Mouse (Mus musculus) embryonic facial prominence, embryonic 11.5 days (tissue): Measurements from ENCODE around the gene Grin1. TPM values are rescaled to one million over a fixed set of nuclear protein-coding genes. Genes with fewer than 3 reads are reported as not detected.

Experiments
- ATAC-seq: fragments of 200-750 bp; cut with Nextera tagmentation; replicated peaks from 2 replicates; pipeline ENCODE4 v1.8.0; 2017; ENCODE audit warnings: low read depth; ENCODE audit not compliant: insufficient number of reproducible peaks, low FRiP score, low TSS enrichment
- DNase-seq: peaks from one replicate; pipeline ENCODE4 v3.0.0-alpha.2; 2015; ENCODE audit warnings: low spot score
- H3K27ac ChIP-seq: fragments of 300-500 bp; sonication (generic); replicated peaks from 2 replicates; pipeline ENCODE4 v1.5.1; 2014; ENCODE audit warnings: mild to moderate bottlenecking, low read depth, low read length, control low read depth
- H3K27me3 ChIP-seq: fragments of 300-500 bp; sonication (generic); 2 replicates; pipeline ENCODE4 v1.6.1; 2014; ENCODE audit warnings: mild to moderate bottlenecking, low read length, moderate library complexity, mixed read lengths; ENCODE audit not compliant: control insufficient read depth, insufficient read depth
- H3K36me3 ChIP-seq: fragments of 300-500 bp; sonication (generic); replicated peaks from 2 replicates; pipeline ENCODE4 v1.6.1; 2014; ENCODE audit warnings: low read depth, mild to moderate bottlenecking, low read length, moderate library complexity, mixed read lengths; ENCODE audit not compliant: control insufficient read depth, insufficient read depth
- H3K4me1 ChIP-seq: fragments of 300-500 bp; sonication (generic); 2 replicates; pipeline ENCODE4 v1.6.1; 2014; ENCODE audit warnings: low read length, mixed read lengths; ENCODE audit not compliant: control insufficient read depth, insufficient read depth
- H3K4me2 ChIP-seq: fragments of 300-500 bp; sonication (generic); 2 replicates; pipeline ENCODE4 v1.6.1; 2014; ENCODE audit warnings: low read depth, mild to moderate bottlenecking, control low read depth, low read length, moderate library complexity
- H3K4me3 ChIP-seq: fragments of 300-500 bp; sonication (generic); 2 replicates; pipeline ENCODE4 v1.5.1; 2014; ENCODE audit warnings: low read depth, low read length, control low read depth
- H3K9ac ChIP-seq: fragments of 300-500 bp; sonication (generic); replicated peaks from 2 replicates; pipeline ENCODE4 v1.6.1; 2014; ENCODE audit warnings: mild to moderate bottlenecking, control low read depth, low read length
- H3K9me3 ChIP-seq: fragments of 300-500 bp; sonication (generic); replicated peaks from 2 replicates; pipeline ENCODE4 v1.6.1; 2016; ENCODE audit warnings: mild to moderate bottlenecking, low read length, inconsistent platforms, mixed read lengths; ENCODE audit not compliant: control insufficient read depth
- WGBS: fragments of 180-500 bp; shearing (Covaris S2); extraction: QIAGEN DNeasy Blood & Tissue Kit; methylation state at CpG from one replicate; pipeline ENCODE4 v1.1.7; 2014; 5-methylcytosine and 5-hydroxymethylcytosine counted together
- polyA plus RNA-seq: library from polyadenylated mRNA; unstranded; fragments of >200 nt; fragmentation: Nextera tagmentation; extraction: Ambion mirVana; gene quantifications from 2 replicates; pipeline ENCODE4 v1.2.1, GENCODE M21; 2014

Grin1 gene
- polyA plus RNA-seq, 1 experiment from 2014 or later, result 1.6 TPM

GRCm38 (mm10) chr2:25292856-25293255, 26.1 kb downstream of the Grin1 start:
- H3K4me1 ChIP-seq, result peaks cover 3% of the 10 kb centered on the region; the same call in 1 of the 2 replicates
- WGBS, result 0% methylated on average over 1 of the region's 1 CpGs
- no peaks in the 10 kb centered on the region for H3K9me3 ChIP-seq
- no peaks in the 10 kb centered on the region for H3K36me3 ChIP-seq
- ATAC-seq (no peak), DNase-seq (peak; percentile 87)
- H3K4me2 ChIP-seq, result no peak overlapping the region
- H3K9ac ChIP-seq, result no peak overlapping the region
- H3K27me3 ChIP-seq, result peaks cover 55% of the 10 kb centered on the region
- H3K27ac ChIP-seq, result no peak overlapping the region
- no peak overlapping the region for H3K4me3 ChIP-seq

- ATAC-seq, result no peak
- H3K4me2 ChIP-seq, result peak overlapping the region; percentile 19; the same call in 1 of the 2 replicates
- no peak overlapping the region for H3K27ac ChIP-seq
- no peaks in the 10 kb centered on the region for H3K9me3 ChIP-seq
- H3K4me3 ChIP-seq, result 0 out of 2 replicates have a peak overlapping the region, but pooled peaks have one; percentile 16
- peaks cover 55% of the 10 kb centered on the region for H3K27me3 ChIP-seq
- H3K9ac ChIP-seq, result no peak overlapping the region
- H3K4me1 ChIP-seq, result peaks cover 3% of the 10 kb centered on the region; the same call in 1 of the 2 replicates
- DNase-seq, result no peak
- H3K36me3 ChIP-seq, result no peaks in the 10 kb centered on the region
- WGBS, result 4% methylated on average over 43 of the region's 43 CpGs
These were observed 26.9 kb downstream of the Grin1 start for GRCm38 (mm10) chr2:25292054-25292544.

DNA sequence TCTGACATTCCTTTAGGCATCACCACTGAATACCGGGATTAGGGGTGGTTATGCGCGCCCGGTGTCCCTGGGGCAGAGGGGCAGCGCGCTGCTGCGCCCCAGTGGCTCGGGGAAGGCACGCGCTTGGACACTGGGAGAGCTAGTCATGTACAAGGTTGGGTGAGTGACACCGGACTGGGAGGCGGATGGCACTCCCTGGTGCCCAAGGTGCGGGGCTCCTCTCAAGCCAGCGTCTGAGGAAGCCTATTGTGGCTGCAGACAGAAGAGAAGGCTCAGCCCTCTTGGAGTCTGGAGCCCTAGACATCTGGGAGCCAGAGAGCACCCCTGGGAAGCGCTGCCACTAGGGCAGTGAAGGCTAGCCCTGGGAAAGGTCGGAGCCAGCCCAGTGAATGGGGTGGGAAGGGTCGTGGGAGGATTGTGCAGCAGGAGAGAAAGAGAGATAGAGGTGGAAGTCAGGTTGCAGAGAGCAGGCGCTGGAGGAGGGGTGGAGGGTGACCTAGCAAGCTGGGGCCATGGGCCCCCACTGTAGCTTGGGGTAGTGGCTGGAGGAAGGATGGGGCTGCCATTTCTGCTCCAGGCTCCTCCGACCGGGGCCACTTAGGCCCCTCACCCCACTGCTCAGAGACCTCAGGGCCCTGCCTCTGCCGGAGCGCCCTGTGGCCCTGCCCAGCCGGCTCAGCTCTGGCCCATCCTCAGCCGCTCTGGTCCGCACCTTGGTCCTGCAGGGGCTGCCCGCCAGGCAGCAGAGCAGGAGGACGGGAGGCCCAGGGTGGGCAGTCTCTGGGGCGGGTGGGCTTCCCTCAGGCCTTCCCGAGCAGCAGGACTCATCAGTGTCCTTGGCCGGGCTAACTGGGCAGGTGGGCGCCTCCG, 27.6 kb downstream of the Grin1 start:
- peaks cover 3% of the 10 kb centered on the region; the same call in 1 of the 2 replicates for H3K4me1 ChIP-seq
- no peak overlapping the region; the same call in 1 of the 2 replicates for H3K4me2 ChIP-seq
- H3K27ac ChIP-seq, result no peak overlapping the region
- ATAC-seq, result peak; percentile 24; the same call in 1 of the 2 replicates
- no peaks in the 10 kb centered on the region for H3K9me3 ChIP-seq
- 0 out of 2 replicates have a peak overlapping the region, but pooled peaks have one; percentile 6 for H3K4me3 ChIP-seq
- H3K27me3 ChIP-seq, result peaks cover 55% of the 10 kb centered on the region
- no peaks in the 10 kb centered on the region for H3K36me3 ChIP-seq
- no peak overlapping the region for H3K9ac ChIP-seq
- WGBS, result 7% methylated on average over 32 of the region's 32 CpGs
- DNase-seq, result no peak

GRCm38 (mm10) chr2:25290816-25291130, 28.2 kb downstream of the Grin1 start:
- H3K9ac ChIP-seq, result no peak overlapping the region

GRCm38 (mm10) chr2:25290101-25290815, 28.7 kb downstream of the Grin1 start:
- DNase-seq (no peak), ATAC-seq (no peak)
- H3K36me3 ChIP-seq, result no peaks in the 10 kb centered on the region; the same call in 1 of the 2 replicates
- peaks cover 3% of the 10 kb centered on the region; the same call in 1 of the 2 replicates for H3K4me1 ChIP-seq
- WGBS, result 2% methylated on average over 54 of the region's 54 CpGs
- no peak overlapping the region for H3K4me3 ChIP-seq
- no peak overlapping the region for H3K27ac ChIP-seq
- H3K4me2 ChIP-seq, result no peak overlapping the region
- H3K9ac ChIP-seq, result no peak overlapping the region
- H3K9me3 ChIP-seq, result no peaks in the 10 kb centered on the region
- peaks cover 55% of the 10 kb centered on the region for H3K27me3 ChIP-seq

More at GRCm38 (mm10) chr2:25290816-25291130, 28.2 kb downstream of the Grin1 start:
- DNase-seq, result no peak
- peaks cover 55% of the 10 kb centered on the region for H3K27me3 ChIP-seq
- H3K4me1 ChIP-seq, result peaks cover 3% of the 10 kb centered on the region; the same call in 1 of the 2 replicates
- WGBS, result under 1% methylated on average over 18 of the region's 18 CpGs
- no peak for ATAC-seq
- H3K36me3 ChIP-seq, result no peaks in the 10 kb centered on the region; the same call in 1 of the 2 replicates
- no peaks in the 10 kb centered on the region for H3K9me3 ChIP-seq
- no peak overlapping the region for H3K4me3 ChIP-seq
- H3K27ac ChIP-seq, result no peak overlapping the region
- H3K4me2 ChIP-seq, result no peak overlapping the region

DNA sequence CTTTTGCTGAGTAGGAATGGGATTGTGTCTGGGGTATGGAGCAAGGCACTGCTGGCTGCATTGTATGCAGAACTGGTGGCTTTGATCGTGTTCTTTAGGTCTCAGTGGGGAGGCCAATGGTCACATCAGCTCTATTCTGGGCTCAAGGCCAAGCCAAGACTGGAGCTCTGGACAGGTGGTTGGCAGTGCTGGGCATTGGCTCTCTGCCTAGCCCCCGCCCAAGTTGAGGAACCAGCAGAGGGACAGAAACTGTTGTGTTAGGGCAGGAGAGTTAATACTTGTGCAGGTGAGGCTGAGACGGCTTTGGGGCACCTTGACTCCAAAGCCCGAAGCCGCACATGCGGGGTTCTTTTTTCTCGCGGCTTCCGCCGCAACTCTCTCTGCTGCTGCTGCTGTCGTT, 29.3 kb downstream of the Grin1 start, which contains the start of gene Lrrc26:
Gene Lrrc26 (plus strand): TSS at position 265 of the 400 bp plus-strand sequence.
- DNase-seq (no peak), ATAC-seq (no peak)
- no peaks in the 10 kb centered on the region for H3K9me3 ChIP-seq
- H3K4me2 ChIP-seq, result no peak within 1 kb of the TSS
- no peak within 1 kb of the TSS for H3K4me3 ChIP-seq
- H3K9ac ChIP-seq, result no peak within 1 kb of the TSS
- no peak within 1 kb of the TSS for H3K27ac ChIP-seq
- 9% methylated on average over 11 of the region's 11 CpGs for WGBS
- H3K27me3 ChIP-seq, result peaks cover 55% of the 10 kb centered on the region
- H3K4me1 ChIP-seq, result peaks cover 3% of the 10 kb centered on the region; the same call in 1 of the 2 replicates
- peaks cover 3% of the 10 kb centered on the region for H3K36me3 ChIP-seq

GRCm38 (mm10) chr2:25288734-25289345, 30.1 kb downstream of the Grin1 start:
- Histone ChIP-seq H3K9me3 (no peaks in the 10 kb centered on the region), H3K36me3 (peaks cover 6% of the 10 kb centered on the region), H3K9ac (no peak overlapping the region), H3K27ac (no peak overlapping the region), H3K4me1 (peaks cover 3% of the 10 kb centered on the region; the same call in 1 of the 2 replicates), H3K4me3 (no peak overlapping the region), H3K4me2 (no peak overlapping the region), H3K27me3 (peaks cover 55% of the 10 kb centered on the region)
- DNase-seq (no peak), ATAC-seq (no peak)
- WGBS, result 81% methylated on average over 7 of the region's 7 CpGs
